Mouse (Mus musculus): ENCODE data around the gene Gm44511. TPM values are rescaled to one million over a fixed set of nuclear protein-coding genes. Genes with fewer than 3 reads are reported as not detected.

Gene Gm44511
- not detected in 2 replicates for polyA plus RNA-seq (2015; fragmentation: Nextera tagmentation; extraction: Ambion mirVana)

- WGBS: 76% methylated on average over 6 of the region's 6 CpGs
- H3K4me3 ChIP-seq: no peak within 1 kb of the TSS
- no peak for ATAC-seq (ENCODE audit: extremely low read depth, insufficient number of reproducible peaks, low FRiP score, low TSS enrichment)
- H3K27me3 ChIP-seq (replicated peaks): no peaks in the 10 kb centered on the region
- H3K9ac ChIP-seq: no peak within 1 kb of the TSS
- H3K4me2 ChIP-seq: no peak within 1 kb of the TSS
- no peak within 1 kb of the TSS for H3K27ac ChIP-seq (replicated peaks)
- no peaks in the 10 kb centered on the region for H3K36me3 ChIP-seq
- H3K9me3 ChIP-seq: no peaks in the 10 kb centered on the region
- H3K4me1 ChIP-seq: no peaks in the 10 kb centered on the region
Measured at GRCm38 (mm10) chr6:128826132-128826531, at the start of gene Gm44511, which contains the start of gene Klrb1b. Gene Gm44511, minus strand, starts transcription at chr6:128826315. Gene Klrb1b, minus strand, starts transcription at chr6:128826331.

- Histone ChIP-seq H3K9ac (no peak overlapping the region), H3K4me2 (no peak overlapping the region), H3K36me3 (no peaks in the 10 kb centered on the region), H3K27ac (replicated peaks) (no peak overlapping the region), H3K27me3 (replicated peaks) (no peaks in the 10 kb centered on the region), H3K4me3 (no peak overlapping the region), H3K4me1 (0 out of 2 replicates have a peak, but pooled peaks cover 4% of the 10 kb centered on the region), H3K9me3 (0 out of 2 replicates have a peak, but pooled peaks cover 4% of the 10 kb centered on the region)
- WGBS: 74% methylated on average over 1 of the region's 1 CpGs
- ATAC-seq (ENCODE audit: extremely low read depth, insufficient number of reproducible peaks, low FRiP score, low TSS enrichment): no peak
Measured at GRCm38 (mm10) chr6:128871910-128872610, 45.9 kb upstream of the Gm44511 start.

GRCm38 (mm10) chr6:128868861-128869260, 42.7 kb upstream of the Gm44511 start:
- WGBS: 20% methylated on average over 3 of the region's 3 CpGs
- H3K27ac ChIP-seq (replicated peaks): no peak overlapping the region
- no peaks in the 10 kb centered on the region for H3K27me3 ChIP-seq (replicated peaks)
- H3K36me3 ChIP-seq: no peaks in the 10 kb centered on the region
- H3K9me3 ChIP-seq: no peaks in the 10 kb centered on the region
- no peak overlapping the region for H3K9ac ChIP-seq
- H3K4me1 ChIP-seq: 0 out of 2 replicates have a peak, but pooled peaks cover 4% of the 10 kb centered on the region
- H3K4me2 ChIP-seq: no peak overlapping the region
- no peak overlapping the region for H3K4me3 ChIP-seq
- no peak for ATAC-seq (ENCODE audit: extremely low read depth, insufficient number of reproducible peaks, low FRiP score, low TSS enrichment)

- ATAC-seq (ENCODE audit: extremely low read depth, insufficient number of reproducible peaks, low FRiP score, low TSS enrichment): no peak
- Histone ChIP-seq H3K4me3 (no peak overlapping the region), H3K9me3 (no peaks in the 10 kb centered on the region), H3K4me1 (peaks cover 4% of the 10 kb centered on the region; the same call in 1 of the 2 replicates), H3K27me3 (replicated peaks) (no peaks in the 10 kb centered on the region; the same call in 1 of the 2 replicates), H3K27ac (replicated peaks) (no peak overlapping the region), H3K4me2 (no peak overlapping the region), H3K36me3 (no peaks in the 10 kb centered on the region), H3K9ac (no peak overlapping the region)
- 66% methylated on average over 2 of the region's 2 CpGs for WGBS
Measured at GRCm38 (mm10) chr6:128857976-128858375, 31.9 kb upstream of the Gm44511 start.

GRCm38 (mm10) chr6:128856250-128856649, 30.1 kb upstream of the Gm44511 start:
- Histone ChIP-seq H3K4me3 (no peak overlapping the region), H3K27ac (replicated peaks) (0 out of 2 replicates have a peak overlapping the region, but pooled peaks have one; percentile 16), H3K4me2 (no peak overlapping the region), H3K27me3 (replicated peaks) (no peaks in the 10 kb centered on the region; the same call in 1 of the 2 replicates), H3K9ac (no peak overlapping the region), H3K9me3 (no peaks in the 10 kb centered on the region), H3K36me3 (no peaks in the 10 kb centered on the region), H3K4me1 (peaks cover 8% of the 10 kb centered on the region)
- no peak for ATAC-seq (ENCODE audit: extremely low read depth, insufficient number of reproducible peaks, low FRiP score, low TSS enrichment)
- 44% methylated on average over 5 of the region's 5 CpGs for WGBS

- H3K27me3 ChIP-seq (replicated peaks): no peaks in the 10 kb centered on the region; the same call in 1 of the 2 replicates
- H3K4me3 ChIP-seq: no peak overlapping the region
- no peak for ATAC-seq (ENCODE audit: extremely low read depth, insufficient number of reproducible peaks, low FRiP score, low TSS enrichment)
- no peaks in the 10 kb centered on the region for H3K36me3 ChIP-seq
- no peak overlapping the region for H3K9ac ChIP-seq
- H3K27ac ChIP-seq (replicated peaks): no peak overlapping the region
- peaks cover 13% of the 10 kb centered on the region for H3K4me1 ChIP-seq
- H3K4me2 ChIP-seq: no peak overlapping the region
- WGBS: 73% methylated on average over 1 of the region's 1 CpGs
- H3K9me3 ChIP-seq: no peaks in the 10 kb centered on the region
Measured at GRCm38 (mm10) chr6:128855477-128855876, 29.4 kb upstream of the Gm44511 start.

- no peak for ATAC-seq (ENCODE audit: extremely low read depth, insufficient number of reproducible peaks, low FRiP score, low TSS enrichment)
- no peak overlapping the region for H3K4me3 ChIP-seq
- 89% methylated on average over 3 of the region's 3 CpGs for WGBS
- no peak overlapping the region for H3K27ac ChIP-seq (replicated peaks)
- H3K4me2 ChIP-seq: no peak overlapping the region
- H3K9ac ChIP-seq: no peak overlapping the region
- peaks cover 17% of the 10 kb centered on the region for H3K4me1 ChIP-seq
- no peaks in the 10 kb centered on the region for H3K36me3 ChIP-seq
- no peaks in the 10 kb centered on the region; the same call in 1 of the 2 replicates for H3K27me3 ChIP-seq (replicated peaks)
- no peaks in the 10 kb centered on the region for H3K9me3 ChIP-seq
Measured at GRCm38 (mm10) chr6:128854895-128855294, 28.8 kb upstream of the Gm44511 start.

GRCm38 (mm10) chr6:128854024-128854820, 28.1 kb upstream of the Gm44511 start:
- H3K4me1 ChIP-seq: peaks cover 17% of the 10 kb centered on the region
- ATAC-seq (ENCODE audit: extremely low read depth, insufficient number of reproducible peaks, low FRiP score, low TSS enrichment): no peak
- H3K36me3 ChIP-seq: no peaks in the 10 kb centered on the region
- H3K27ac ChIP-seq (replicated peaks): no peak overlapping the region
- H3K9me3 ChIP-seq: no peaks in the 10 kb centered on the region
- H3K27me3 ChIP-seq (replicated peaks): no peaks in the 10 kb centered on the region; the same call in 1 of the 2 replicates
- 40% methylated on average over 12 of the region's 12 CpGs for WGBS
- H3K4me2 ChIP-seq: peak overlapping the region; percentile 2; the same call in 1 of the 2 replicates
- no peak overlapping the region for H3K4me3 ChIP-seq
- H3K9ac ChIP-seq: peak overlapping the region; percentile 17; the same call in 1 of the 2 replicates

GRCm38 (mm10) chr6:128852766-128853165, 26.7 kb upstream of the Gm44511 start:
- 58% methylated on average over 3 of the region's 3 CpGs for WGBS
- H3K9ac ChIP-seq: 0 out of 2 replicates have a peak overlapping the region, but pooled peaks have one; percentile 3

GRCm38 (mm10) chr6:128851151-128851550, 25.0 kb upstream of the Gm44511 start:
- peaks cover 15% of the 10 kb centered on the region for H3K4me1 ChIP-seq
- H3K27me3 ChIP-seq (replicated peaks): no peaks in the 10 kb centered on the region; the same call in 1 of the 2 replicates
- H3K9me3 ChIP-seq: no peaks in the 10 kb centered on the region
- H3K36me3 ChIP-seq: no peaks in the 10 kb centered on the region
- H3K9ac ChIP-seq: no peak overlapping the region
- H3K4me2 ChIP-seq: no peak overlapping the region
- no peak for ATAC-seq (ENCODE audit: extremely low read depth, insufficient number of reproducible peaks, low FRiP score, low TSS enrichment)
- H3K27ac ChIP-seq (replicated peaks): peak overlapping the region; percentile 34
- H3K4me3 ChIP-seq: no peak overlapping the region
- WGBS: 80% methylated on average over 2 of the region's 2 CpGs

More at GRCm38 (mm10) chr6:128852766-128853165, 26.7 kb upstream of the Gm44511 start:
- H3K9me3 ChIP-seq: no peaks in the 10 kb centered on the region
- H3K4me1 ChIP-seq: peaks cover 17% of the 10 kb centered on the region
- H3K4me2 ChIP-seq: no peak overlapping the region
- no peaks in the 10 kb centered on the region for H3K36me3 ChIP-seq
- H3K27me3 ChIP-seq (replicated peaks): no peaks in the 10 kb centered on the region; the same call in 1 of the 2 replicates
- H3K4me3 ChIP-seq: no peak overlapping the region
- H3K27ac ChIP-seq (replicated peaks): no peak overlapping the region
- no peak for ATAC-seq (ENCODE audit: extremely low read depth, insufficient number of reproducible peaks, low FRiP score, low TSS enrichment)

- ATAC-seq (ENCODE audit: extremely low read depth, insufficient number of reproducible peaks, low FRiP score, low TSS enrichment): no peak
- Histone ChIP-seq H3K4me1 (peaks cover 14% of the 10 kb centered on the region), H3K27me3 (replicated peaks) (no peaks in the 10 kb centered on the region; the same call in 1 of the 2 replicates), H3K36me3 (no peaks in the 10 kb centered on the region), H3K9ac (no peak overlapping the region), H3K4me3 (no peak overlapping the region), H3K9me3 (no peaks in the 10 kb centered on the region), H3K4me2 (no peak overlapping the region), H3K27ac (replicated peaks) (peak overlapping the region; percentile 34)
- 14% methylated on average over 2 of the region's 2 CpGs for WGBS
Measured at GRCm38 (mm10) chr6:128850671-128851070, 24.6 kb upstream of the Gm44511 start.
